Mouse (Mus musculus): ENCODE results near the gene Spock2.
A peak's percentile ranks its signal among the peaks of the same experiment; 100 is the strongest.
"Not testable (repeated sequence)": the region's sequence is repeated elsewhere in the genome, so short reads cannot be mapped to it uniquely, and the experiment has no call there.

Gene Spock2

DNA sequence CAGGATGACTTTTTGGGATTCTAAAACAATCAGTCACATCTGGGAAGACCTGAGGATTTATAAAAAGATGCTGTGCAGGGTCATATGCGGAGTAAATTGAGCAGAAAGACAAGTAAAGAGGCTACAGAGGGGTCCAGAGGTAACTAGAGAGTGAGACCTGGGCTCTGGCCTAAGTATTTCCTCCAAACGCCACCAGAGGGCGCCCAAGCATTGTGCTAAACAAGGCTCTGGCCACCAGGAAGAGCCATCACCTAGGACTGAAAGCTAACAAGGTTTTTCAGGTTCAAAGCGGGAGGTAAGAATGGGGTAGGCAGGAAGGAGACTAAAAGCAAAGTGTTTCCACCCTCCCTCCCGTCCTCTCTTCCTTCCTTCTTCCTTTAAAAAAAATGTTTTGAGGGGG, 42.1 kb downstream of the Spock2 start:
- no peaks in the 10 kb centered on the region for H3K27me3 ChIP-seq (ENCODE audit: control insufficient read depth, insufficient read depth, low read length, poor library complexity, severe bottlenecking)
- peak; percentile 94 for DNase-seq (ENCODE audit: low read depth, low spot score)
- H3K36me3 ChIP-seq (ENCODE audit: control insufficient read depth, insufficient read depth, low read length, poor library complexity, severe bottlenecking): no peaks in the 10 kb centered on the region

DNA sequence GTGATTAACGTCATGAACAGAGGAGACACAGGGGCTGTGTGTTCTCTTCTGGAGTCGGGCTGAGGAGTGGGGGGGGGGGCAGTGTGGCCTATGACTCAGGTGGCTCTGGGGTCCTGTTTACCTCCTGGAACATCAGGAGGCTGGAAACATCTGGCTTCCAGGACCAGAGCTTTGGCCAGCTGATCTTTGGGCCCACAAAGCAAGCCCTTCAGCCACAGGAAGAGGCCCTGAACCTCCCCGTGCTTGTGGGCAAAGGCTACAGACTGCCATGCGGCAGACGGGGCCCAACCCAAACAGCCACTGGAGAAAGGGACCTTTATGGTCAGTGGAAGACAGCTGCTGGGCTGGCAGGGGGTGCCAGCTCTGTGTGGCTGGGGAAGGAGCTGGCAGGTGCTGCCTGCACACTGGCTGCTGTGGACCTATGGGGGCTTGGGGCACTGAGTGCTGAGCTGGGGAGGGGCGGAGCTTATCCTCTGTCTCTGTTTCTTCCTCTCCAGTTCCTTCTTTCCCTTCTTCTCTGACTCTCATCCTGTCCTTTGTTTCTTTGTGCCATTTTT, 45.2 kb downstream of the Spock2 start:
- Histone ChIP-seq H3K36me3 (ENCODE audit: control insufficient read depth, insufficient read depth, low read length, poor library complexity, severe bottlenecking) (no peaks in the 10 kb centered on the region), H3K27me3 (ENCODE audit: control insufficient read depth, insufficient read depth, low read length, poor library complexity, severe bottlenecking) (no peaks in the 10 kb centered on the region)
- peak; percentile 22 for DNase-seq (ENCODE audit: low read depth, low spot score)

DNA sequence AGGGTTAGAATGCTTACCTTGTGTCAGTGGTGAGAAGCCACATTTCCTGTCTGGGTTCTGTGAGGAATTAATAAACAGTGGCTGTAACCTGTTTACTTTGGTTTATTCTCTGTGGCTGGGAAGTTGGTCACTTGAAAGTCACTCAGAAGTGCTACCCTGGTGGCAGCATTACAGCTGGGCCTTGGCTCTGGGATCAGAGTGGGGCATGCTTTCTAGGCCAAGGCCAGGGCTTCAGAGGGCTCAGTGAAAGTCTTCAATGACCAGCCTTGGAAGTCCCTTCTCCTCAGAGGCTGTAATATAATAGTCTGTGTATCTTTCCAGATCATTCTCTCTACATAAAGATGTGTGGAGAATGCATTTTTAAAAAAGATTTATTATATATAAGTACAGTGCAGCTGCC, 50.0 kb downstream of the Spock2 start:
- Histone ChIP-seq H3K36me3 (ENCODE audit: control insufficient read depth, insufficient read depth, low read length, poor library complexity, severe bottlenecking) (no peaks in the 10 kb centered on the region; the same call in 1 of the 2 replicates), H3K27me3 (ENCODE audit: control insufficient read depth, insufficient read depth, low read length, poor library complexity, severe bottlenecking) (no peaks in the 10 kb centered on the region)
- DNase-seq (ENCODE audit: low read depth, low spot score): no peak

DNA sequence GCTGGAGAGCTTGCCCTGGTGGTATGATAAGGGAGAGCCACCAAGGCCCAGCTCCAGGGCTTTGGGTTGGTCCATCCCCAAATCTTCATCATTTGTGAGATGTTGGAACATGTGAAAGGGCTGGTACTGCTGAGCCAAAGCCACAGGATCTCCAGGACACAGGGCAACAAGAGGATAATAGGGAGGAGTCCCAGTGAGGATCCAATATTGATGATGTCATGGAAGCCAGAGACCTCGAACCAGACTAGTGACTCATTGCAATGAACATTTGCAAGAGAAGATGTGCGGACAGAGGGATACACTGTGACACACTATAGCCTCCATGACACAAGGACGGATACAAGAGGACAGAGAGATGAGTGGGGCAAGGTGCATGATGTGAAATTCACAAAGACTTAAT, 52.1 kb downstream of the Spock2 start:
- H3K36me3 ChIP-seq (ENCODE audit: control insufficient read depth, insufficient read depth, low read length, poor library complexity, severe bottlenecking): no peaks in the 10 kb centered on the region; the same call in 1 of the 2 replicates

DNA sequence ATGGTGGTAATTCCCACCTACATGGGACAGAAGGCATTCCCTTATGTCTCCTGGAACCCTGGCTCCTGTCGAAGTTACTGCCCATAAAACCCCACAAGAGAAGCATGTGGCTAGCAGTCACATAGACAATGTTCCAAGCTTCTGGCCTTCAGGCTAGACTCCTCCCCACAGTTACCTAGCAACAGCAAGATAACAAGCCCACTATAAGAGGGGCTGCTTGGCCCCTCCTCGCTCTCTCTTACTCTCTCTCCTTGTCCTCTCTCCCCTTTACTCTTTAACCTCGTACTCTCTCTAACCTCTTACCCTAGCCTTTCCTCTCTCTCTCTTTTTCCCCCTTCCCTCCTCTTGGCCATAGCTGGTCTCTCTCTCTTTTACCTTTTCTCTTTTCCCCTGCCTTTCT, 55.4 kb downstream of the Spock2 start:
- DNase-seq (ENCODE audit: low read depth, low spot score): peak; percentile 70
- not testable (repeated sequence) for H3K36me3 ChIP-seq (ENCODE audit: control insufficient read depth, insufficient read depth, low read length, poor library complexity, severe bottlenecking); H3K27me3 ChIP-seq (ENCODE audit: control insufficient read depth, insufficient read depth, low read length, poor library complexity, severe bottlenecking)

More for the DNA sequence above, 52.1 kb downstream of the Spock2 start:
- no peak for DNase-seq (ENCODE audit: low read depth, low spot score)
- no peaks in the 10 kb centered on the region for H3K27me3 ChIP-seq (ENCODE audit: control insufficient read depth, insufficient read depth, low read length, poor library complexity, severe bottlenecking)

DNA sequence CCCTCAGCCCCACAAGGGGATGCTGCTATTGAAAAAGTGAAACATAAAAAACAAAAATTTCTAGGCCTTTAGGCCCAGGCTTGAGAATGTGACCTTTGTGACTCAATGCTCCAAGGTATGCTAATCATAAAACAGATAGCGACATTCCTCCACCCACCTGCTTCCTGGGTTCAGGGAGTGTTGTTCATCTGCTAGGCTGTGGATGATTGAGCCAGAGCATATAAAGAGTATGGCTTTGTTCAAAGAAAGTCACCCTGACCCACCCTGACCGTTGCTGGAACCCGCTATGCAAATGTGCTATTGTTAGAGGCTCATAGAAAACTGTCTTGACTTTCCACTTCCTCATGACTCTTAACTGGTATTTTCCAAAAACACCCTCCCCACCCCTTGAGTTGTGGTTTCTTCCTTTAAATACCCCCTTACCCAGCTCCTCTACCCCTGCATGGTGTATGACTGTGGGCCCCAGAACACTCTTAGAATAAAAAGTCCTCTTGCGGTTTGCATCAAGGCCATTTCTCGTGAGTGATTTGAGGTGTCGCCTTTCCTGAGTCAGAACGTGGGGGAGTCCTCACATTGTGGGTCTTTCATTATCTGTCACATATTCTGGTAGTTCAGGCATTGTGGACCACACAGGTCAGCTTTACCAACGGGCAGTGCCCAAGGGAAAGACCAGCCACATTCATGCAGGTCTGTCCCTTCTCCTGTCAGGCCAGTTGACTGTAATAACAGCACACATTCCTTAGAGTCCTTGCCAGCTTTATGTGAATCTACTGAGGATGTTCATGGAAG, 56.4 kb downstream of the Spock2 start:
- DNase-seq (ENCODE audit: low read depth, low spot score): peak; percentile 85
- H3K36me3 ChIP-seq (ENCODE audit: control insufficient read depth, insufficient read depth, low read length, poor library complexity, severe bottlenecking); H3K27me3 ChIP-seq (ENCODE audit: control insufficient read depth, insufficient read depth, low read length, poor library complexity, severe bottlenecking): not testable (repeated sequence)

DNA sequence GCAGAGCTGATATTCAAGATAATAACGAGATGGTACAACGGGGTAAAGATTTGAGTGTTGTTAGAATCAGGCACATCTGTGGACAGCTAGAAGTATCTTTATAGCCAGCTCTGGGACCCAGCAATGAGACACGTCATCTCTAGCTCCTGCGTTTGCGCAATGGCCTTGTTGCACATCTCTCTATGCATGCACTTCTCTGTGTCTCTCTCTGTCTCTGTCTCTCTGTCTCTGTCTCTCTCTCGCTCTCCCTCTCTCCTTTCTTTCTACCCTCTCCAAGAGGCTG, 56.9 kb downstream of the Spock2 start:
- peak; percentile 61 for DNase-seq (ENCODE audit: low read depth, low spot score)
- Histone ChIP-seq H3K36me3 (ENCODE audit: control insufficient read depth, insufficient read depth, low read length, poor library complexity, severe bottlenecking) (no peaks in the 10 kb centered on the region; the same call in 1 of the 2 replicates), H3K27me3 (ENCODE audit: control insufficient read depth, insufficient read depth, low read length, poor library complexity, severe bottlenecking) (no peaks in the 10 kb centered on the region)

DNA sequence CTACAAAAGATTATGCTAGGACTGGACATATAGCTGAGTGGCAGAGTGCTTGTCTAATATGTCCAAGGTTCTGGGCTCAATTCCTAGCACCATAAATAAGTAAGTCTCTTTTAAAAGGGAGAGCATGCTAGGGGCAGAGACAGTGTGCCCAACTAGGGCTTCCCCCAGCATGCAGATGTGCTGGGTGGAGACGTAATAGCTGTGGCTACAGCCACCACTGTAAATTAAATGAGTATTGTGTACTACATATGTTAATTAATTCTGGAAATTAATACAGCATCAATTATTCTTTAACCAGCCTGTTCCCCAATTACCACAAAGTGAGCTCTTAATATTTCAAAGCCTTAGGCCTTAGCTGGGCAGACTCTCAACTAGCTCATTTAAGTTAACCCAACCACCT, 58.9 kb downstream of the Spock2 start:
- H3K36me3 ChIP-seq (ENCODE audit: control insufficient read depth, insufficient read depth, low read length, poor library complexity, severe bottlenecking): no peaks in the 10 kb centered on the region
- DNase-seq (ENCODE audit: low read depth, low spot score): no peak
- no peaks in the 10 kb centered on the region for H3K27me3 ChIP-seq (ENCODE audit: control insufficient read depth, insufficient read depth, low read length, poor library complexity, severe bottlenecking)

DNA sequence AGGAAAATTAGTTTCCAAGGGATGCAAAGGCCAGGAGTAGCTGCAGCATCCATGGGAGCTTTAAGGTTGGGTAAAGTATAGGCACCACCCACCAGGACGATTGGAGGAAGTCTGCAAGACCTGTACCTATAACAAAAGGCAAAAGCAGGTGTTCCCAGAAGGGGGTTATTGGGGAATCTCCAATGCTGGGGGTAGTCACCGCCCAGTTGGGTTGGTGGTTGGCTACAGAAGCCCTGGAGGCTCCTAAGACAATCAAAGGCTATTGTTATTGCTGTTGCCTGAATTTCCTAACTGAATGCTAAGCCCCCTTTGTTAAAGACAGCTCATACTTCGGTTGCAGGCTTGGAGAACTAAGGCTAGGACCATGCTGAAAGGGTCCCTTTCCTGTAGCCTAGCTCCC, 60.0 kb downstream of the Spock2 start:
- Histone ChIP-seq H3K36me3 (ENCODE audit: control insufficient read depth, insufficient read depth, low read length, poor library complexity, severe bottlenecking) (no peaks in the 10 kb centered on the region), H3K27me3 (ENCODE audit: control insufficient read depth, insufficient read depth, low read length, poor library complexity, severe bottlenecking) (no peaks in the 10 kb centered on the region)
- no peak for DNase-seq (ENCODE audit: low read depth, low spot score)

DNA sequence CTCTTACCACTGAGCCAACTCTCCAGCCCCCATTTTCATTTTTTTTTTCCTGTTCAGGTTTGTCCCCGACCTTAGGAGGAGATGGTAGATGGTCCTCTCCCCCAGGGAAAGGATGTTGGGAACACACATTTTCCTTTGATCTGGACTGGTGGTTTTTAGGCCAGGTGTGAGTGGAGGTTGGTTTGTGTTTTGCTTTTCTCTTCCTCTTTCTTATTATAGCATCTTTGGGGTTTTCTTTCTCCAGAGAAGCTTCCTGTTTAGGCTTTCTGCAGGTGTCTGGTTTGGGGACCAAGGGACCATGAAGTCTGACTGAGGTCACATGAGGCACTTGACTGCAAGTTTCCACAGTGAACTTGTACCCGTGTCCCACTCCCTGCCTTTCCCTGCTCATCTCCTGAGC, 62.3 kb downstream of the Spock2 start:
- peak; percentile 93 for DNase-seq (ENCODE audit: low read depth, low spot score)
- no peaks in the 10 kb centered on the region for H3K36me3 ChIP-seq (ENCODE audit: control insufficient read depth, insufficient read depth, low read length, poor library complexity, severe bottlenecking)
- H3K27me3 ChIP-seq (ENCODE audit: control insufficient read depth, insufficient read depth, low read length, poor library complexity, severe bottlenecking): no peaks in the 10 kb centered on the region

DNA sequence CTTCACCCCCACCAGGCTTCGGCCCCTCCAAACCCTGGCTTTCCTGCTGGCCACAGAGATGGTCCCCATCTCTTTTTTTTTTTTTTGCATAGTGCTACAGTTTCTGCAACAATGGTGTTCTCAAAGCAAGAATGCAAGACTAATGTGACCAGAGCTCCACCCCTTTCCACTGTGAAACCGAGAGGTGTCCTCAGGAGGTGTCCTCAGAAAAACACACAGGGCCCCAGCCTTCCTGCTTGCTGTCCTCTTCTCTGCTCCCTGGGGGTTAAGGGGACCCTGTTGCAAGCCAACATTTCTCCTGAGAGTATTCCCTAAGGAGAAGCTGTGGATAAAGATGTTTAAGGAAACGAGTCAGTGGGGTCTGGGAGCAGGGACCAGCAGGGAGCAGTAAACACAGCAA, 62.9 kb downstream of the Spock2 start:
- H3K36me3 ChIP-seq (ENCODE audit: control insufficient read depth, insufficient read depth, low read length, poor library complexity, severe bottlenecking): no peaks in the 10 kb centered on the region
- H3K27me3 ChIP-seq (ENCODE audit: control insufficient read depth, insufficient read depth, low read length, poor library complexity, severe bottlenecking): no peaks in the 10 kb centered on the region
- peak; percentile 85 for DNase-seq (ENCODE audit: low read depth, low spot score)

DNA sequence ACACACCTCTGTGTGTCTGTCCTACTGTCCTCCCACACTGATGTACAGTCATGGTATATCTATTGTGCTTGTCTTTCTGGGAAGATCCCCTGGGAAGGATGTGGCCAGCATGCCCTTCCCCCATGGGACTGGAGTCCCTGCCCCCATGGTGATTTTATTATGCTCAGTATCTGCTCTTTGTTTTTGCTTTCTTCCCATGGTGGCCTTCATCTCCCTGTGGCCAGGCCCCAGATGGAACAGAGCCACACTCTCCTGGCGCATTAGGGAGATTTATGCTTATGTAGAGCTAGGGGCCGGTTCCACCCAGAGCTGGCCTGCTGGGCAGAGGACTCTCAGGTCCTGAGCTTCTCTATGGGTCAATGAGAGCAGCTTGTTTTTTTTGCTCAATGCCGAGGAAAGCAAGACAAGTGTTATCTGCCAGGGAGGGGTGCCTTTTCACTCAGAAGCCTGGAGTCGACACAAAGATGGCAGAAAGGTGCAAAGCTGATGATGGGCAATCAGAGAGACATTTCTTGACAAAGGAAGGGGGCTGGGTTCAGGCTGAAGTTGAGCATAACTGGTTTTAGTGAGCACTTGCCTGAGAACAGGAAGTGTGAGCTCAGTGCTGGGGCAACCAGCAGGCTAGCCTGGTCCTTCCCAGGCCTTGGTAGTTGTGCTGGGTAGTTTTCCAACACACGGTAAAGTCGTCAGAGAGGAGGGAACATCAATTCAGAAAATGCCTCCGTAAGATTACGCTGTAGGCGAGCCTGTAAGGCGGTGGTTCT, 64.5 kb downstream of the Spock2 start:
- no peaks in the 10 kb centered on the region for H3K27me3 ChIP-seq (ENCODE audit: control insufficient read depth, insufficient read depth, low read length, poor library complexity, severe bottlenecking)
- no peaks in the 10 kb centered on the region for H3K36me3 ChIP-seq (ENCODE audit: control insufficient read depth, insufficient read depth, low read length, poor library complexity, severe bottlenecking)
- DNase-seq (ENCODE audit: low read depth, low spot score): peak; percentile 65

DNA sequence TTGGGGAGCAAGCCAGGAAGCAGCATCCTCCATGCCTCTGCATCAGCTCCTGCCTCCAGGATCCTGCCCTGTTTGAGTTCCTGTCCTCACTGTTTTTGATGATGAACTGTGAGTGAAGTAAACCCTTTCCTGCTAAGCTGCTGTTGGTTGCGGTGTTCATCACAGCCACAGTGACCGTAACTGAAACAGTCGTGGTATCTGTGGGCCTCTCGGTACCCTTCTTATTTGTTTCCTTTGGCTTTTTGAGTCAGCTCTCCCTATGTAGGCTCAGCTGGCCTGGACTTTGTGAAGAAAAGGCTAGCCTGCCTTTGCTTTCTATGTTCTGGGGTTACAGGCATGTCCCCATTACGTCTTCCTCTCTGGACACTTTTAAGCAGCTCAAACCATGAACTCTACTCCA, 65.3 kb downstream of the Spock2 start:
- DNase-seq (ENCODE audit: low read depth, low spot score): no peak
- no peaks in the 10 kb centered on the region for H3K36me3 ChIP-seq (ENCODE audit: control insufficient read depth, insufficient read depth, low read length, poor library complexity, severe bottlenecking)

DNA sequence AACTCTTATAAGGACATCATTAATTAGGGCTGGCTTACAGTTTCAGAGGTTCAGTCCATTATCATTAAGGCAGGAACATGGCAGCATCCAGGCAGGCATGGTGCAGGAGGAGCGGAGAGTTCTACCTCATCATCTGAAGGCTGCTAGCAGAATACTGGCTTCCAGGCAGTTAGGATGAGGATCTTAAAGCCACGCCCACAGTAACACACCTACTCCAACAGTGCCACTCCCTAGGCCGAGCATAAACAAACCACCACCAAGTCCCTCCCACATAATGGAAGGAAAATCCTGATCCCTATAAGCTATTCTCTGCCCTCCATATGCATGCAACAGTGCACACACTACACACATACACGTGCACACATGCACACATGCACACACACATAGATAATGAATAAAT, 66.3 kb downstream of the Spock2 start:
- DNase-seq (ENCODE audit: low read depth, low spot score): no peak
- Histone ChIP-seq H3K36me3 (ENCODE audit: control insufficient read depth, insufficient read depth, low read length, poor library complexity, severe bottlenecking) (no peaks in the 10 kb centered on the region), H3K27me3 (ENCODE audit: control insufficient read depth, insufficient read depth, low read length, poor library complexity, severe bottlenecking) (no peaks in the 10 kb centered on the region)

More for the DNA sequence above, 65.3 kb downstream of the Spock2 start:
- no peaks in the 10 kb centered on the region for H3K27me3 ChIP-seq (ENCODE audit: control insufficient read depth, insufficient read depth, low read length, poor library complexity, severe bottlenecking)

DNA sequence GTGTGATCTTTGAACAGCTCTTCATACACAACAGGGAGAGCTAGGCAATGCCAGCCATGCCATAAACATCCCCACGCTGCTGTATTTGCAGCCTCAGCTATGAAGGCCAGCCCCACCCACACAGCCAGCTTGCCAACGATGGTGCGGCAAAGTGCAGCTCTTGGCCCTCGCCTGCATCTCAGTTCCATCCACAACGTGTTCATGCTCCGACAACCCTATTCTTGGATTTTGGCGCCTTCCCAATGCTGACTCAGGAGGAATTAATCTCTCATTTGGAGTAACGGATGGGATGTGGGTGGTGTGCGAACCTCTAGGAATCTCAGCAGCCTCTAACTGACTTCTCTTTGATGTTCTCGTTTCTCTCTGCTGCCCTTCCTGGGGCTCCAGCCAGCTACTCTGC, 67.0 kb downstream of the Spock2 start:
- DNase-seq (ENCODE audit: low read depth, low spot score): no peak

More for the DNA sequence above, 67.0 kb downstream of the Spock2 start:
- Histone ChIP-seq H3K36me3 (ENCODE audit: control insufficient read depth, insufficient read depth, low read length, poor library complexity, severe bottlenecking) (no peaks in the 10 kb centered on the region), H3K27me3 (ENCODE audit: control insufficient read depth, insufficient read depth, low read length, poor library complexity, severe bottlenecking) (no peaks in the 10 kb centered on the region)

Data from splenic B cell, adult 2 months (primary cell).